Mouse (Mus musculus) heart, postnatal 0 days (tissue): ENCODE results near the gene Zscan2.

Experiments used
- CTCF ChIP-seq: IDR thresholded peaks from 2 replicates; pipeline ENCODE4 v1.5.1; 2016; ENCODE audit warnings: antibody characterized with exemption, control low read depth, low read depth
- EP300 ChIP-seq: IDR thresholded peaks from 2 replicates; pipeline ENCODE4 v1.6.1; 2016; ENCODE audit warnings: antibody characterized with exemption, low read depth

DNA sequence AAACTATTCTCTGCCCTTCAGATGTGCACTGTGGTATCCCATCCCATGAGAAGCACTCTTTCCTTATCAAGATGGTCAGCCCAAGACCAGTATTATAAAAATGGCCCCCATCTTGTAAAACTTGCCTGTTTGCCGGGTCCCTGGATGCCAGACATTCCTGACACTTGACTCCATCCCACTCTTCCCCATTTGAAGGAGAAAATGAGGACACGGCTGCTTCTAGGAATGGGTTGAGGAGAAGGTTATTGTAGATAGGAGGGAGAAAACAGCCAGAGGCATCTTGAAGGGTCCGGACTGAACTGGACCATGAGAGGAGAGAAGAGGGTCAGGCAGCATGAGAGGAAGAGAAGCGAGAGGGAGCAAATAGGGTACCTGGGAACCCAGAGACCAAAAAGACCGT, 44.1 kb upstream of the Zscan2 start:
- TF ChIP-seq CTCF (no peak), EP300 (no peak)
